Mouse (Mus musculus): ENCODE data around the gene Nfat5.

DNA sequence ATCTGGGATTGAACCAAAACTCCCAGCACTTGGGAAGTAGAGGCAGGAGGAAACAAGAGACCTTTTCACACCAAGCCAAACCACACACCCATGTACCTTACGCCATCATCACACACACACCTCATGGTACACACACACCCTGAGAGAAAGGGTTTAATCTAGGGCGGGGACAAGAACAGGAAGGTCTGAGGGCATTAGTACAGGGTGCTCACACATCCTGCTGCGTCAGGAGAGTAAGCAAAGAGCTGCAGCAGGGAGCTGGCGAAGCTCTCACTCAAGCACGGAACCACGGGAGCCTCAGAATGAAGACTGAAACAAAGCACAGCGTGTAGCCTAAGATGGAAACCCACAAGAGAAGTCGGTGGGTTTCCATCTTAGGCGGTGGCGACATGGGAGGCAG is 120.6 kb downstream of the Nfat5 start:
- no peak for TF ChIP-seq CTCF (IDR thresholded peaks at IDR 0.05; ENCODE audit: control insufficient read depth, insufficient read depth, low read length)
- TF ChIP-seq POLR2A (IDR thresholded peaks at IDR 0.05; ENCODE audit: borderline replicate concordance, control insufficient read depth, low read depth, low read length), result no peak

All from bone marrow, adult 2 months (tissue).